Mouse (Mus musculus): Measurements from ENCODE around the gene Tmeff2. TPM values are rescaled to one million over a fixed set of nuclear protein-coding genes. Genes with fewer than 3 reads are reported as not detected.
"Not testable (repeated sequence)": the region's sequence is repeated elsewhere in the genome, so short reads cannot be mapped to it uniquely, and the experiment has no call there.

Tmeff2 gene
- 1.1 and 1.6 TPM in 2 replicates for polyA plus RNA-seq (2016; fragmentation: Nextera tagmentation; extraction: Ambion mirVana)

DNA sequence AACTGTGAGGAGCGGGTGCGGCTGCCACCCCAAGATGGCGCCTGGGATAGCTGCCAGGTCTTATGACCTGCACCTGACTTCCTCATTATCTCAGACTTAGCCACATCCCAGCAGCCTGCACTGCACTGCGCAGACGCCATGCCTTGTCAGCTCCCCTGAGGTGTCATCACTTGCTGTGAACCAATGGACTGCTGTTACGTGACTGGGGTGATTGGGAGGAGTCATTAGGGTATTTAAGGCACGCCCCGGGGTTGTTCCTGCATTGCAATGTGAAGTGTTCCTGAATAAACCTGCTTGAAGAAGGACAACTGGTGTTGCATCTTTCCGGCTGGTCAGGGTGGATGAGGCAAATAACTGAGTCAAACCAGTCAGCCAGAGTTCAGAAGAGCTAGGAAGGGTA is at the start of gene Tmeff2:
TSS of gene Tmeff2 (plus strand) at position 262 of the 400 bp plus-strand sequence.
- not testable (repeated sequence) for H3K27ac ChIP-seq; H3K4me3 ChIP-seq; DNase-seq (ENCODE audit: low spot score); H3K9me3 ChIP-seq (replicated peaks); H3K4me1 ChIP-seq; H3K36me3 ChIP-seq; H3K27me3 ChIP-seq (ENCODE audit: low read depth, poor library complexity, severe bottlenecking)
- 84% methylated on average over 9 of the region's 9 CpGs for WGBS

GRCm38 (mm10) chr1:50861515-50861914 is 38.9 kb upstream of the Tmeff2 start:
- H3K9me3 ChIP-seq (replicated peaks): no peaks in the 10 kb centered on the region
- no peak overlapping the region for H3K27ac ChIP-seq
- H3K4me1 ChIP-seq: no peaks in the 10 kb centered on the region
- H3K27me3 ChIP-seq (ENCODE audit: low read depth, poor library complexity, severe bottlenecking): no peaks in the 10 kb centered on the region
- WGBS: 90% methylated on average over 2 of the region's 2 CpGs
- no peak for DNase-seq (ENCODE audit: low spot score)
- no peak overlapping the region for H3K4me3 ChIP-seq
- no peaks in the 10 kb centered on the region for H3K36me3 ChIP-seq

- no peaks in the 10 kb centered on the region for H3K9me3 ChIP-seq (replicated peaks)
- H3K27me3 ChIP-seq (ENCODE audit: low read depth, poor library complexity, severe bottlenecking): no peaks in the 10 kb centered on the region
- WGBS: 87% methylated on average over 6 of the region's 6 CpGs
- H3K4me1 ChIP-seq: no peaks in the 10 kb centered on the region
- no peak for DNase-seq (ENCODE audit: low spot score)
- H3K27ac ChIP-seq: no peak overlapping the region
- H3K36me3 ChIP-seq: no peaks in the 10 kb centered on the region
- H3K4me3 ChIP-seq: no peak overlapping the region
These were observed 2.8 kb upstream of the Tmeff2 start for GRCm38 (mm10) chr1:50897696-50898095.

DNA sequence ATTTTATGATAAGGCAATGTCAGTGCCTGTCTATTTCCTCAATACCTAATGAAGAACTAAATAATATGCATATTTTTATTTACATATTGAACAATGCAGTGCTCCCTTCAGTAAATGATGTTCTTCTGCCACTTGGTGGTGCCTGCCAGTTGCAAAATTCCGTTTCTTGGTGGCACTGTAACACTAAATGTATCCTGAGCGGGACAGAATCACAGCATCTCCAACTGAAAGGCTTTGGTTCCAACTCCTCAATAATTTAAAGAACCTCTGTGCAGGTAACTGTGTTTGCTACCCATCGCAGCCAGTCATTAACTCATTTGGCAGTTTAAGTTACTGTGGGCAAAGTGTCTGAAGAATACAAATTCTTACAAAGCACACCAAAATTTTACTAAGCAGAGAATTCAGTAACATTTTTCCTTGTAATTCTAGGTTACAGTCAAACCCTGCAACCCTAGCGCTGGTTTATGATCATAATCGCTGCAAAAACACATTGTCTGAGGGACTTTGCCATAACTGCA is 24.4 kb downstream of the Tmeff2 start:
- H3K36me3 ChIP-seq: no peaks in the 10 kb centered on the region
- H3K4me3 ChIP-seq: no peak overlapping the region
- peaks cover 21% of the 10 kb centered on the region for H3K4me1 ChIP-seq
- 47% methylated on average over 5 of the region's 5 CpGs for WGBS
- no peaks in the 10 kb centered on the region for H3K9me3 ChIP-seq (replicated peaks)
- H3K27ac ChIP-seq: no peak overlapping the region
- H3K27me3 ChIP-seq (ENCODE audit: low read depth, poor library complexity, severe bottlenecking): peaks cover 59% of the 10 kb centered on the region
- DNase-seq (ENCODE audit: low spot score): no peak

DNA sequence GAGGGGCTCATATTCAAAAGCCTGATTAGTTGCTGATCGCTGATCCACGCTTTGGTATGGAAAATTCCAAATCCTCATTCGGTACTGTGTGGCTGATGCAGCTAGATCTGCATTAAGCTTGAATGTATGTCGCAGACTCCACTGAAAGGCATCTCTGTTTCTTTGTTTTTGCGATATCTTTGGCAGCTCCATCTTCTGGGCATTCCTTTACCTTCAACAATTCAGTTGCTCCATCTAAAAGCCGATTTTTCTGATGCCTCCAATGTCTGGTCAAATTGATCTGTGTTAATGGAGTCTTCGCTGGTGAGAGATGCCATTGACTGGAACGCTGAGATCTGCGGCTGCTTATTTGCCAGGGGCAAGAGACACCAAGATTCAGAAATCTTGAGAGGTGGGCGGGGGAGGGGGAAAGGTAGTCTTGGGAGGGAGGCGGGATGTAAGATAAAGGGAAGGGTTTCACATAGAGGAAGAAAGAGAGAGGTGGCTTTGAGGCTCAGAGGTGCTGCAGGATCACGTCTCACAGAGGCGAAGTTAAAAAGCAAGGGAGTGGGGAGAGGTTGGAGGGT is 25.0 kb downstream of the Tmeff2 start:
- Histone ChIP-seq H3K4me3 (peak overlapping the region; percentile 16; the same call in 1 of the 2 replicates), H3K27ac (no peak overlapping the region)
- 12% methylated on average over 13 of the region's 13 CpGs for WGBS

DNA sequence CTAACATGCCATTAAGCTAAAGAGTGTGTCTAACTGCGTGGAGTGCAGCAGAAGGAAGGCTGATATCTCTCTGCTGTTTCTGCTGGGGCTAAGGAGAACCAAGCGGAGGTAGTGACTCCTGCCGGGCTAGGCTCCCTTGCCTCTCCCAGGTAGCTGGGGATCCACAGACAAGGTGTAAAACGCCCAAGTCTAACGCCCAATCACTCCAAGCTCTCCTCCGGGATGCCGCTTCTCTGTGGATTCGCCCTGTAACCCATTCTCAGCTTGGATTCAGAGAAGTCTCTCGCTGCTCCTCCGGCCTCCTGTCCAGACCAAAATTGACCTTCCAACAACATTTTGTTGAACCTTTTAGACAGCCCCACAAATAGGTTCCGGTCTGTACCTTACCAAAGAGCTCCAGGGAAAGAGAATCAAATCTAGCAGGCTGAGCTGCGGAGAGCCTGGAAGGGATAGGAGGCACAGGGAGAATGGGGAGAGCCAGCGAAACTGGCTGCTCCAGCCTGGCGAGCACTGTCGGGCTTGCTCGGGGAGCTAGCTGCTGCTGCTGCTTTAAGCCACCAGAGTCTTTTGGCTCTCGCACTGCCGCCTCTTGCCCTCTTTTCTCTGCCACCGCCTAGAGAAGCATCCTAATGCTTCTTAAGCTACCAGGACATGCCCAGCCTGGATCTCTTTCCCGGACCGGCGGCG is 26.1 kb downstream of the Tmeff2 start:
- Histone ChIP-seq H3K27me3 (ENCODE audit: low read depth, poor library complexity, severe bottlenecking) (peaks cover 63% of the 10 kb centered on the region), H3K4me1 (peaks cover 21% of the 10 kb centered on the region), H3K27ac (no peak overlapping the region), H3K4me3 (peak overlapping the region; percentile 75), H3K36me3 (no peaks in the 10 kb centered on the region), H3K9me3 (replicated peaks) (no peaks in the 10 kb centered on the region)
- WGBS: 3% methylated on average over 23 of the region's 23 CpGs
- DNase-seq (ENCODE audit: low spot score): no peak

More for the DNA sequence above, 25.0 kb downstream of the Tmeff2 start:
- Histone ChIP-seq H3K4me1 (peaks cover 21% of the 10 kb centered on the region), H3K36me3 (no peaks in the 10 kb centered on the region), H3K27me3 (ENCODE audit: low read depth, poor library complexity, severe bottlenecking) (peaks cover 63% of the 10 kb centered on the region), H3K9me3 (replicated peaks) (no peaks in the 10 kb centered on the region)
- DNase-seq (ENCODE audit: low spot score): peak; percentile 31

DNA sequence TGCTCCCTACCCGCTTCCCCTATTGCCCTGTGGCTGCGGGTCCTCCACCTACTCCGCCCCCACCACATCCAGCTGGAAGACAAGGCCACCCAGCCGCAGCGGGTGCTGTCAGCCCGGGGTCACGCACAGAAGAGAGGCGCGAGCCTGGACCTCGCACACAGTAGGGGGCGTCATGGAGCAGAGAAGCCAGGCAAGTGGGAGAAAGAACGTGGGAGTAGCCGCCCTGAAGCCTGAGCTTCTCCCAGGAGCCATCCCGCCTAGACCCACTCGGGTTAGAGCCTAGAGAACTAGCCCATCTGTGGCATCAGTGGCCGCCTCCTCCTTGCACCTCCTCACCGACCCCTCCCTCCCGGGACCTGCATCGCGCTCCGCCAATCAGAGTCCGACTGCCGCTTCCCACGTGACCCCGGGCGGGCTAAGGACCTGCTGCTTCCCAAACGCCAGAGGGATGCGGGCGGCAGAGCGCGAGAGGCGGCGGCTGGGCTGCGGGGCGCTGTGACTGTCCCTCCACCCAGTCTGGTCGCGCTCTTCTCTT is 26.7 kb downstream of the Tmeff2 start:
- peaks cover 63% of the 10 kb centered on the region for H3K27me3 ChIP-seq (ENCODE audit: low read depth, poor library complexity, severe bottlenecking)
- peak overlapping the region; percentile 63 for H3K27ac ChIP-seq
- peaks cover 21% of the 10 kb centered on the region for H3K4me1 ChIP-seq
- peak; percentile 94 for DNase-seq (ENCODE audit: low spot score)
- H3K4me3 ChIP-seq: peak overlapping the region; percentile 75
- WGBS: under 1% methylated on average over 37 of the region's 37 CpGs
- H3K36me3 ChIP-seq: no peaks in the 10 kb centered on the region
- no peaks in the 10 kb centered on the region for H3K9me3 ChIP-seq (replicated peaks)

DNA sequence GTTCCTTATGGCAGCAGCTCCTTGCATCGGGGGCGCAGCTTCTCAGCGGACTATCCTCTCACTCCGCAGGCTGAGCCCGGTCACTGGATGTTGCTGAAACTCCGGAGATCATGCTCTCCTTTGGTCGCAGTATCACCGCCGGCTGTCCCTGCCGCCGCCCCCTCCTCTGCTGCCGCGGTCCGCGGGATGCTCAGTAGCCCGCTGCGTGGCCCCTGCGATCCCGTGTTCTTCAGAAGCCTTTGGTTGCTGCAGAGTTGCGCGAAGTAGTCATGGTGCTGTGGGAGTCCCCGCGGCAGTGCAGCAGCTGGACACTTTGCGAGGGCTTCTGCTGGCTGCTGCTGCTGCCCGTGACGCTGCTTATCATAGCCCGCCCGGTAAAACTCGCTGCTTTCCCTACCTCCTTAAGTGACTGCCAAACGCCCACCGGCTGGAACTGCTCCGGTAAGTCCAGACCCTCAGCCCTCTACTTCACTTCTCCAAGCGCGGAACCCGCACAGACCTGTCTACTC is 27.3 kb downstream of the Tmeff2 start:
- DNase-seq (ENCODE audit: low spot score): peak; percentile 71

DNA sequence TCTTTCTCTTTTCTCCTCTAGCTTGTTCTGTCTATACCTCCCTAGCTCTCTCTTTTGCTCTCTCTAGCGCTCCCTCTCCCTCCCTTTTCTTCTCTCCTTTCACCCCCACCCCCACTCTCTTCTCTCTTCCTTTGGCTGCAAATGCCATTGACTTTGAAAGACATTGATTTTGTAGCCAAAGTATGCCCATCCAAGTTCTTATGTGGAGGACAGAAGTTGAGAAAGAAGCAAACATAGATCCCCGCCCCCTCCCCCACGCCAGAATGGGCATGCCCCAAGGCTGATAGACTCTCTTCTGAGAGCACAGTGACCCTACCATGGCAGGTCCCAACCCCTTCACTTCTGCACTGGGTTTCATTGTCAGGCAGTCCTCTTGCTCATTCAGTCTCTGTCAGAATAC is 28.3 kb downstream of the Tmeff2 start:
- peaks cover 21% of the 10 kb centered on the region for H3K4me1 ChIP-seq
- no peak overlapping the region for H3K4me3 ChIP-seq
- no peaks in the 10 kb centered on the region for H3K9me3 ChIP-seq (replicated peaks)
- no peak overlapping the region for H3K27ac ChIP-seq
- H3K36me3 ChIP-seq: no peaks in the 10 kb centered on the region
- WGBS: 22% methylated on average over 3 of the region's 3 CpGs
- DNase-seq (ENCODE audit: low spot score): no peak
- peaks cover 61% of the 10 kb centered on the region for H3K27me3 ChIP-seq (ENCODE audit: low read depth, poor library complexity, severe bottlenecking)

More for the DNA sequence above, 27.3 kb downstream of the Tmeff2 start:
- Histone ChIP-seq H3K27me3 (ENCODE audit: low read depth, poor library complexity, severe bottlenecking) (peaks cover 63% of the 10 kb centered on the region), H3K36me3 (no peaks in the 10 kb centered on the region), H3K4me1 (peaks cover 21% of the 10 kb centered on the region), H3K4me3 (peak overlapping the region; percentile 75), H3K27ac (peak overlapping the region; percentile 63), H3K9me3 (replicated peaks) (no peaks in the 10 kb centered on the region)
- 0% methylated on average over 35 of the region's 35 CpGs for WGBS

GRCm38 (mm10) chr1:50935076-50935475 is 34.6 kb downstream of the Tmeff2 start:
- no peaks in the 10 kb centered on the region for H3K9me3 ChIP-seq (replicated peaks)
- H3K36me3 ChIP-seq: no peaks in the 10 kb centered on the region
- no peak overlapping the region for H3K4me3 ChIP-seq
- 0 out of 2 replicates have a peak, but pooled peaks cover 2% of the 10 kb centered on the region for H3K27me3 ChIP-seq (ENCODE audit: low read depth, poor library complexity, severe bottlenecking)
- no peak overlapping the region for H3K27ac ChIP-seq
- no peaks in the 10 kb centered on the region for H3K4me1 ChIP-seq
- DNase-seq (ENCODE audit: low spot score): no peak
- 74% methylated on average over 2 of the region's 2 CpGs for WGBS

DNA sequence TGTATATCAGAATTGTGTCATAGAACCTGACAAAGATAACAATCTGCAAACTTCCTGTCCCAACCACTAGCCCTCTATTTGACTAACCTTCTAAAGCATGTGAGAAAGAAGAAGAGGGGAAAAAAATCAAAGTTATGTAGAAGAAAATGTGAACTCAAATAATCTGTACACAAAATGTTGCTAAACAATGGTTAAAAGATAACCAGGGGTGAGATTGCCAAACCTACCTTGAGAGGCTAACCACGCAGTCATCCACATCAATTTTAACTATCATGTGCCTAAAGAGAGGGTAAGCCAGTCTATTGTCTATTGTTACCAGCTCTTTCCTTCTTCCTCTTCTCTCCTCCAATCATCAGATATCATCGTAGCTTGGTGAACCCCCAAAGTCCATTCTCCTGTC is 35.0 kb downstream of the Tmeff2 start:
- WGBS: 88% methylated on average over 2 of the region's 2 CpGs
- Histone ChIP-seq H3K4me3 (no peak overlapping the region), H3K4me1 (no peaks in the 10 kb centered on the region), H3K27ac (no peak overlapping the region), H3K27me3 (ENCODE audit: low read depth, poor library complexity, severe bottlenecking) (no peaks in the 10 kb centered on the region), H3K36me3 (no peaks in the 10 kb centered on the region), H3K9me3 (replicated peaks) (no peaks in the 10 kb centered on the region)
- no peak for DNase-seq (ENCODE audit: low spot score)

- no peaks in the 10 kb centered on the region for H3K36me3 ChIP-seq
- no peaks in the 10 kb centered on the region for H3K4me1 ChIP-seq
- 86% methylated on average over 7 of the region's 7 CpGs for WGBS
- no peaks in the 10 kb centered on the region for H3K27me3 ChIP-seq (ENCODE audit: low read depth, poor library complexity, severe bottlenecking)
- no peak overlapping the region for H3K27ac ChIP-seq
- DNase-seq (ENCODE audit: low spot score): no peak
- no peaks in the 10 kb centered on the region for H3K9me3 ChIP-seq (replicated peaks)
- H3K4me3 ChIP-seq: no peak overlapping the region
These were observed 39.9 kb downstream of the Tmeff2 start for GRCm38 (mm10) chr1:50940131-50941039.
